Mouse (Mus musculus) liver, embryonic 12.5 days (tissue): Measurements from ENCODE around the gene Nelfb. TPM values are rescaled to one million over a fixed set of nuclear protein-coding genes. Genes with fewer than 3 reads are reported as not detected.

Experiments
- ATAC-seq: fragments of 200-750 bp; cut with Nextera tagmentation; 2 replicates; pipeline ENCODE4 v1.8.0; 2017; ENCODE audit warnings: moderate number of reproducible peaks, mild to moderate bottlenecking, moderate library complexity
- H3K27ac ChIP-seq: fragments of 300-500 bp; sonication (generic); 2 replicates; pipeline ENCODE4 v1.5.1; 2016; ENCODE audit warnings: mild to moderate bottlenecking
- H3K27me3 ChIP-seq: fragments of 300-500 bp; sonication (generic); replicated peaks from 2 replicates; pipeline ENCODE4 v1.6.1; 2016; ENCODE audit warnings: mild to moderate bottlenecking, moderate library complexity
- H3K36me3 ChIP-seq: fragments of 300-500 bp; sonication (generic); 2 replicates; pipeline ENCODE4 v1.6.1; 2016; ENCODE audit warnings: mild to moderate bottlenecking, moderate library complexity
- H3K4me1 ChIP-seq: fragments of 300-500 bp; sonication (generic); 2 replicates; pipeline ENCODE4 v1.6.1; 2016
- H3K4me2 ChIP-seq: fragments of 300-500 bp; sonication (generic); 2 replicates; pipeline ENCODE4 v1.6.1; 2016; ENCODE audit warnings: mild to moderate bottlenecking, moderate library complexity
- H3K4me3 ChIP-seq: fragments of 300-500 bp; sonication (generic); 2 replicates; pipeline ENCODE4 v1.5.1; 2016; ENCODE audit warnings: mild to moderate bottlenecking, moderate library complexity
- H3K9ac ChIP-seq: fragments of 300-500 bp; sonication (generic); 2 replicates; pipeline ENCODE4 v1.6.1; 2016; ENCODE audit warnings: mild to moderate bottlenecking, moderate library complexity
- H3K9me3 ChIP-seq: fragments of 300-500 bp; sonication (generic); replicated peaks from 2 replicates; pipeline ENCODE4 v1.6.1; 2016; ENCODE audit warnings: mild to moderate bottlenecking, moderate library complexity
- WGBS: fragments of 180-500 bp; shearing (Covaris S2); methylation state at CpG from one replicate; pipeline ENCODE4 v1.1.7; 2016; ENCODE audit not compliant: insufficient replicate concordance; 5-methylcytosine and 5-hydroxymethylcytosine counted together
- polyA plus RNA-seq: library from polyadenylated mRNA; unstranded; fragments of >200 nt; fragmentation: Nextera tagmentation; extraction: Ambion mirVana; gene quantifications from 2 replicates; pipeline ENCODE4 v1.2.1, GENCODE M21; 2016

Nelfb gene
- polyA plus RNA-seq, 1 experiment from 2014 or later: 61.5 TPM

DNA sequence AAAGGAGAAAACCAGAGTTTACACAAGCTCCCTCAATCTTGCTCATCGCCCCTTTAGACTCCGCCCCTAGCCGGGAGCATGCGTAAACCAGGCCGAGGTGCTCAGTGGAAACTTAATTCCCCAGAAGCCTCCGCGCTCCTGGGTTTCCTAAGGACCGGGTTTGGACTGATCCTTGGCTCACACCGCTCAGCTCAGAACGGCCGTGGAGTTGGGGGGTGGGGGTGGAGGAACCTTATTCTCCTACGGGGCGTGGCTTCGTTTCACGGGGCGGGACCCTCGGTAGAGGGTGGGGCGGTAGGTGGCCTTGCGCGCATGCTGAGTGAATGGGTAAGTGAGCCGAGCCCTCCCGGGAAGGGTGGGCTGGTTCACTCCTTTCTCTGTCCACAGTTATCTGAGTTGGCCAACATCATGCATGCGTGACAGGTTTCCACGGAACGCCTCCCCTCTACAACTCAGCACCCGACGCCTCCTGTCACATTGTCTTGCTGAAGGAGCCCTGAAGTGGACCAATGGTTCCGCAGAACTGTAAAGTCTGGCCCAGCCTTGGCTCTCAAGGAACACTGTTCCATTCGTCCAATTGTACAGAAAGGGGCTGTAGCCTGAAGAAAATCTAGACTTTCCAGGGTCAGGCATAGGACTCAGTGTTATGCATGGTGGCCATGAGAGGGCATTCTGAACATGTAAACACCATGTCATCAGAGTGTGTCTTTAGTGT, 29.6 kb upstream of the Nelfb start:
- peak overlapping the region; percentile 58 for H3K4me3 ChIP-seq
- H3K4me2 ChIP-seq: peak overlapping the region; percentile 84
- peak; percentile 76 for ATAC-seq
- peaks cover 46% of the 10 kb centered on the region for H3K4me1 ChIP-seq
- H3K9me3 ChIP-seq: no peaks in the 10 kb centered on the region
- peak overlapping the region; percentile 45; the same call in 1 of the 2 replicates for H3K27ac ChIP-seq
- H3K27me3 ChIP-seq: peaks cover 38% of the 10 kb centered on the region
- peak overlapping the region; percentile 28; the same call in 1 of the 2 replicates for H3K9ac ChIP-seq
- WGBS: under 1% methylated on average over 29 of the region's 29 CpGs
- H3K36me3 ChIP-seq: peaks cover 9% of the 10 kb centered on the region

DNA sequence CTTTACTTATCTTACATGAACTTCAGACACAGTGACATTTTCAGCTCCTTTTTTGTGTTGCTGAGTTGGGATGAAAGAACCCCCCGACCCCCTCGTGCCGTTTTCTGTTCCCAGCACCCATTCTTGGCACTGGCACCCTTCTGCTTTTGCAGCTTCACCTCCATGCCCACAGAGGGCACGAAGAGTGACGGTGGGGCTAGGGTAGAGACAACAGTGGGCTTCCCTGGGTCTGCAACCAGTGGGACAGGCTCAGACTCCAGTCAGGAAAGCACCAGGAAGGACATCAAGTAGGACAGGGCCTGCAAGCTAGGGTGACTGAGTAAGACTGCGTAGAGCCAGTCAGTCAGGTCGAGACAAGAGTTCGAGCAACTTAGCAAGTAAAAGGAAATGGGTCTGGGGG, 29.0 kb upstream of the Nelfb start:
- Histone ChIP-seq H3K4me3 (peak overlapping the region; percentile 58), H3K27me3 (peaks cover 44% of the 10 kb centered on the region), H3K36me3 (peaks cover 3% of the 10 kb centered on the region; the same call in 1 of the 2 replicates), H3K9me3 (no peaks in the 10 kb centered on the region), H3K9ac (0 out of 2 replicates have a peak overlapping the region, but pooled peaks have one; percentile 28), H3K4me1 (peaks cover 50% of the 10 kb centered on the region), H3K27ac (no peak overlapping the region), H3K4me2 (peak overlapping the region; percentile 84)
- 49% methylated on average over 8 of the region's 8 CpGs for WGBS
- ATAC-seq: no peak

DNA sequence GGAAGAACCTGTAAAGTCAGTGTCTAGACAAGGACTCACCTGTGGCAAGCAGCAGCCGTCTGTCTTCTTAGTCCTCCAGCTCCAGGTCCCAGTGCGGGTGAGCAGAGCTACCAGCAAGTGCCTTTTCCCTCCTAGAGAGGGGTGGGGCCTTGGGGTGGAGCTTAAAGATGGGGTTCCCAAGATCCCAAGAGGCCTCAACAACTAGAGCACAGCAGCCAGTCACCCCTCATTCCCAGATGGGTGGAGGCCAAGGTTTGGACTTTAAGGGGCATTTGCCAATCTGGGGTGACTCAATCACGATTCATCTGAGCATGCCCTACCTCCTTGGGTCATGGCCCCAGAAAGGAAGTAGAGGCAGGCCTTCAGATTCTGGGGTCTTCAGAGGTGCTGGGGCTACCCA, 28.5 kb upstream of the Nelfb start:
- H3K9me3 ChIP-seq: no peaks in the 10 kb centered on the region
- H3K4me3 ChIP-seq: no peak overlapping the region
- 76% methylated on average over 3 of the region's 3 CpGs for WGBS
- H3K9ac ChIP-seq: no peak overlapping the region
- H3K4me1 ChIP-seq: peaks cover 50% of the 10 kb centered on the region
- no peak overlapping the region for H3K4me2 ChIP-seq
- ATAC-seq: no peak
- peaks cover 48% of the 10 kb centered on the region for H3K27me3 ChIP-seq
- no peaks in the 10 kb centered on the region for H3K36me3 ChIP-seq
- H3K27ac ChIP-seq: no peak overlapping the region

GRCm38 (mm10) chr2:25238106-25238505, 26.8 kb upstream of the Nelfb start:
- ATAC-seq: no peak
- no peak overlapping the region for H3K4me3 ChIP-seq
- no peak overlapping the region for H3K27ac ChIP-seq
- no peak overlapping the region for H3K9ac ChIP-seq
- H3K36me3 ChIP-seq: no peaks in the 10 kb centered on the region
- H3K27me3 ChIP-seq: peaks cover 45% of the 10 kb centered on the region
- no peak overlapping the region for H3K4me2 ChIP-seq
- H3K9me3 ChIP-seq: no peaks in the 10 kb centered on the region
- H3K4me1 ChIP-seq: peaks cover 65% of the 10 kb centered on the region

DNA sequence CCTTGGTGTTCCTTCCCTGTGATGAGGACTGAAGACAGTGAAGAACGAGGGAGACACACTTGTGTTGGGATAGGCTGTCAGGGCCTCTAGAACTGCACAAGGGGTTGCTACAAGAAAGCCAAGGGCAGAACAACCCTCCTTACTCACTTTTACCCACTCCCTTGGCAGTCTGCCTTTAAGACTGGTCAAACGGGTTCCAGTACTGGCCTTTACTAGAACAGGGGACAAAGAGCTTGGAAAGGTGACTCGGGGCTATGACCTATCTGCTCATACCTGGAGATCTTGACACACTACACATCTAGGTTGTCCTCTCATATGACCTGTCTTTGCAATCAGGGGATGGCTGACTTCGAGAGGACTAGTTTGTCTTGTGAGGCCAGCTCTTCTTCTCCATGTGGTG, 26.2 kb upstream of the Nelfb start:
- Histone ChIP-seq H3K36me3 (no peaks in the 10 kb centered on the region), H3K9ac (no peak overlapping the region), H3K4me3 (no peak overlapping the region), H3K4me2 (no peak overlapping the region), H3K9me3 (no peaks in the 10 kb centered on the region), H3K27me3 (peaks cover 39% of the 10 kb centered on the region), H3K27ac (no peak overlapping the region), H3K4me1 (peaks cover 60% of the 10 kb centered on the region)
- no peak for ATAC-seq
- WGBS: 55% methylated on average over 4 of the region's 4 CpGs

GRCm38 (mm10) chr2:25236614-25237013, 25.3 kb upstream of the Nelfb start, which contains the start of gene Rnf224:
Rnf224 (minus strand) TSS chr2:25236787.
- Histone ChIP-seq H3K36me3 (no peaks in the 10 kb centered on the region), H3K4me1 (peaks cover 51% of the 10 kb centered on the region), H3K27ac (no peak within 1 kb of the TSS), H3K27me3 (peaks cover 32% of the 10 kb centered on the region), H3K4me2 (peak within 1 kb of the TSS; percentile 9; the same call in 1 of the 2 replicates), H3K9me3 (no peaks in the 10 kb centered on the region), H3K4me3 (no peak within 1 kb of the TSS), H3K9ac (no peak within 1 kb of the TSS)
- ATAC-seq: no peak
- 16% methylated on average over 8 of the region's 8 CpGs for WGBS

DNA sequence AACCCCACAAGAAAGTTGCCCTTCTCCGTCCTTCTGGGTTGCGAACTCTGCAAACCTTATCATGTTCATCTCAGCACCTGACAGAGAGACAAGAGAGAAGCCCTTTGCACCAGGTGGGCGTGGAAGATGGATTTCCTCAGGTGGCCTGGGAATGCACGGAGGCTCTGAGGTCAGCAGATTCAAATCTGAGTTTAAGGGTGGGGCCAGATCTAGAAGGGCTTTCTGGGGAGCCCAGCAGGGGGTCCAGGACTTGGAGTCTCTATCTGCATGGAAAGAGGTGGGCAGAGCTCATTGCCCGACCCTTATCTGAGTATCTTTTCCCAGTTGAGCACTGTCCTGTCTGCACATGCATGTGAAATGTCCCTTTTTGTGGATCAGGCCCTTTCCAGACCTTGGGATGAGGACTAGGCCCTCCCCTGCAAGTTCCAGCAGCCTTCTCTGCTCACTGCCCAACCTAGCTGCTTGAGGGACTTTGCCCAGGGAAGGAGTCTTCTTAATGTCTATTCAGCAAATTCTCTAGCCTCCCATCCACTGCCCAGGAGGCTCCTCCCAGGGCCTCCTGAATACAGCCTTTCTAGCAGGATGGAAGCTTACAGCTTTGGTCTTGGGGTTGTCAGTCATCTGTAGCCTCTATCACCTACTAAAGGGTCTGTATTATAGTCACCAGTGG, 23.4 kb upstream of the Nelfb start:
- no peak overlapping the region for H3K4me2 ChIP-seq
- H3K4me1 ChIP-seq: peaks cover 31% of the 10 kb centered on the region
- H3K4me3 ChIP-seq: no peak overlapping the region
- no peaks in the 10 kb centered on the region for H3K9me3 ChIP-seq
- peaks cover 37% of the 10 kb centered on the region for H3K27me3 ChIP-seq
- no peak for ATAC-seq
- no peak overlapping the region for H3K27ac ChIP-seq
- H3K9ac ChIP-seq: no peak overlapping the region
- 53% methylated on average over 5 of the region's 5 CpGs for WGBS
- no peaks in the 10 kb centered on the region for H3K36me3 ChIP-seq

GRCm38 (mm10) chr2:25234050-25234449, 22.8 kb upstream of the Nelfb start, which contains the start of gene Slc34a3:
Slc34a3 (minus strand) TSS chr2:25234364.
- H3K27ac ChIP-seq: no peak within 1 kb of the TSS
- no peaks in the 10 kb centered on the region for H3K36me3 ChIP-seq
- H3K27me3 ChIP-seq: peaks cover 37% of the 10 kb centered on the region
- no peak within 1 kb of the TSS for H3K4me2 ChIP-seq
- ATAC-seq: no peak
- H3K9ac ChIP-seq: no peak within 1 kb of the TSS
- H3K9me3 ChIP-seq: no peaks in the 10 kb centered on the region
- H3K4me3 ChIP-seq: no peak within 1 kb of the TSS
- peaks cover 31% of the 10 kb centered on the region for H3K4me1 ChIP-seq
- WGBS: 59% methylated on average over 3 of the region's 3 CpGs

- no peak overlapping the region for H3K9ac ChIP-seq
- H3K27ac ChIP-seq: no peak overlapping the region
- H3K27me3 ChIP-seq: peaks cover 37% of the 10 kb centered on the region
- no peaks in the 10 kb centered on the region for H3K9me3 ChIP-seq
- no peak for ATAC-seq
- H3K4me3 ChIP-seq: no peak overlapping the region
- H3K4me2 ChIP-seq: no peak overlapping the region
- peaks cover 38% of the 10 kb centered on the region for H3K4me1 ChIP-seq
- WGBS: 14% methylated on average over 4 of the region's 4 CpGs
- no peaks in the 10 kb centered on the region for H3K36me3 ChIP-seq
These were observed 22.1 kb upstream of the Nelfb start for GRCm38 (mm10) chr2:25233421-25233820.

GRCm38 (mm10) chr2:25231038-25231437, 19.7 kb upstream of the Nelfb start:
- no peak for ATAC-seq
- Histone ChIP-seq H3K27ac (no peak overlapping the region), H3K9ac (no peak overlapping the region), H3K4me1 (peaks cover 41% of the 10 kb centered on the region), H3K27me3 (peaks cover 31% of the 10 kb centered on the region), H3K4me3 (no peak overlapping the region), H3K4me2 (no peak overlapping the region), H3K36me3 (no peaks in the 10 kb centered on the region), H3K9me3 (no peaks in the 10 kb centered on the region)
- WGBS: 55% methylated on average over 12 of the region's 12 CpGs

DNA sequence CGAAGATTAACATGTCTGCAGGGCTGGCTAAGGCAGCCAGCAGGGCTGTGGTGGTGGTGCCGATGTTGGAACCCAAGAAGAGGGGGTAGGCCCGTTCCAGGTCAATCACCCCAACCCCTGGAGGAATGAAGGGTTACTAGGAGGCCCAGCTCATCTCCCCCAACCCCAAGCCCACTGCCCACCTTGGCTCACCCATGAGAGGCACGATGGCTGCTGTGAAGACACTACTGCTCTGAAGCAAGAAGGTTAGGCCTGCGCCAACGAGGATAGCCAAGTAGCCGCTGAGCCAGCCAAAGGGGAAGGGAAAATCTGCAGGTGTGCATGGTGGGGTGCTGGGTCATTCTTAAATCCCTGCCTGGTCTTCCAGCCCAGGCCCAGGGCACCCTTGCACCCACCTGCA, 19.3 kb upstream of the Nelfb start:
- no peak for ATAC-seq
- Histone ChIP-seq H3K4me3 (no peak overlapping the region), H3K27me3 (peaks cover 27% of the 10 kb centered on the region), H3K4me1 (peaks cover 41% of the 10 kb centered on the region), H3K9ac (no peak overlapping the region), H3K27ac (no peak overlapping the region), H3K36me3 (no peaks in the 10 kb centered on the region), H3K4me2 (no peak overlapping the region), H3K9me3 (no peaks in the 10 kb centered on the region)
- WGBS: 77% methylated on average over 7 of the region's 7 CpGs

DNA sequence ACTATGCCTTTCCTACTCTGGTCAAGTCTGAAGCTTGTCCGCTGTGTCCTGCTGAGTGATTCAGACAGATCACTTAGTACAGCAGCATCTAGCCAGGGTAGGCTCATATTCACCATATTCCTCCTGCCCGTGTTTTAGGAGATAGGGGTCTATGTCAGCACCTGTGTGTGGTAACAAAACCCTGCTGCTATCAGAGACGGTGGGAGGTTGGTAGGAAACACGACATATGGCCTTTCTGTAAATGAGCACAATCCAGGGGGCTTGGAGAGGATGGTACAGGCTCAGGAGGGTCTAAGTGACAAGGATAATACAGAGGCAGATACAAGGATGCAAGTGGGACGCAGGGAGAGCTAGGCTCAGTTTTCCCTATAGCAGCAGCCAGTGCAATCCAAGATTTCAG, 18.3 kb upstream of the Nelfb start:
- H3K4me1 ChIP-seq: peaks cover 45% of the 10 kb centered on the region
- H3K9ac ChIP-seq: no peak overlapping the region
- ATAC-seq: no peak
- H3K36me3 ChIP-seq: no peaks in the 10 kb centered on the region
- no peak overlapping the region for H3K4me3 ChIP-seq
- no peak overlapping the region for H3K27ac ChIP-seq
- no peak overlapping the region for H3K4me2 ChIP-seq
- 73% methylated on average over 5 of the region's 5 CpGs for WGBS
- H3K9me3 ChIP-seq: no peaks in the 10 kb centered on the region
- H3K27me3 ChIP-seq: peaks cover 18% of the 10 kb centered on the region
